Mouse (Mus musculus) thymus, adult 2 months (tissue): Measurements from ENCODE around the gene Gm6583.

Experiments
- CTCF ChIP-seq: fragments of 200-500 bp; IDR thresholded peaks from 2 replicates; pipeline ENCODE4 v1.5.1; 2012; ENCODE audit warnings: mild to moderate bottlenecking, control low read depth, low read length, moderate library complexity, borderline replicate concordance; ENCODE audit not compliant: control insufficient read depth, poor library complexity, insufficient read depth; ENCODE audit errors: extremely low read depth
- POLR2A ChIP-seq: fragments of 200-500 bp; IDR thresholded peaks from 2 replicates; pipeline ENCODE4 v1.6.1; 2012; ENCODE audit warnings: mild to moderate bottlenecking, low read length, control low read depth, moderate library complexity; ENCODE audit not compliant: control insufficient read depth, poor library complexity, insufficient read depth; ENCODE audit errors: extremely low read depth

DNA sequence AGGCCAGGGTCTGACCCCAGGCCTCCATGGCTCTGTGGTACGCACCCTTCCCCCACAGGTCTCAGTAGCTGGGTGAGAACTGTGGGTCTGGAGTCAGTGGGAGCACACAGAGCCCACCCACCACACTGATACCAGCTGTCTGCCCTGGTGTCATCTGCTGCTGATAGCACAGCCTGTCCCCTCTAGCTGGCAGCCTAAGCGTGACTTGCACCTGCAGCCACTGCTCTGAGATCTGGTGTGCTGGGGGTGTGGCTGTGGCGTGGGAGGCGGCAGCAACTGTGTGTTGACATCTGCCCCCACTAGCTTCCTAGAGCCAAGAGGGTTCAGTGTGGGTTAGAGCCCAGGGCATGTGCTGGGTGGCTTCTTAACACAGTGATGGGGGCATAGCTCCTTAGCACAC is 20.3 kb upstream of the Gm6583 start:
- TF ChIP-seq CTCF (no peak), POLR2A (0 out of 2 replicates have a peak, but pooled peaks have one; percentile 18)
